Mouse (Mus musculus) spleen, adult 2 months (tissue): ENCODE results near the gene Nphp1. TPM values are rescaled to one million over a fixed set of nuclear protein-coding genes. Genes with fewer than 3 reads are reported as not detected.

Experiments
- DNase-seq, 2 experiments: peaks; one replicate each; pipeline versions ENCODE4 v3.0.0 to v3.0.0-alpha.2; 2012 to 2021; ENCODE audit warnings: low spot score in 2 of 2, low read depth in 1 of 2
- H3K27ac ChIP-seq: fragments of 200-500 bp; 2 replicates; pipeline ENCODE4 v1.5.1; 2012; ENCODE audit warnings: low read length, inconsistent platforms; ENCODE audit not compliant: insufficient read depth
- H3K27me3 ChIP-seq: fragments of 200-500 bp; 2 replicates; pipeline ENCODE4 v1.6.1; 2012; ENCODE audit warnings: mild to moderate bottlenecking, moderate library complexity, low read length, inconsistent platforms; ENCODE audit not compliant: control insufficient read depth, insufficient read depth
- H3K36me3 ChIP-seq: fragments of 200-500 bp; 2 replicates; pipeline ENCODE4 v1.6.1; 2012; ENCODE audit warnings: mild to moderate bottlenecking, low read length, inconsistent platforms; ENCODE audit not compliant: control insufficient read depth, insufficient read depth
- H3K4me1 ChIP-seq: fragments of 200-500 bp; 2 replicates; pipeline ENCODE4 v1.6.1; 2011; ENCODE audit warnings: inconsistent platforms; ENCODE audit not compliant: control insufficient read depth, insufficient read depth, insufficient read length
- H3K4me3 ChIP-seq: fragments of 200-500 bp; 2 replicates; pipeline ENCODE4 v1.5.1; 2011; ENCODE audit warnings: mild to moderate bottlenecking, inconsistent platforms; ENCODE audit not compliant: insufficient read depth, insufficient read length; ENCODE audit errors: extremely low read depth
- CTCF ChIP-seq: fragments of 200-500 bp; IDR thresholded peaks from 2 replicates; pipeline ENCODE4 v1.5.1; 2011; ENCODE audit warnings: mild to moderate bottlenecking, inconsistent platforms; ENCODE audit not compliant: insufficient read depth, insufficient read length, insufficient replicate concordance; ENCODE audit errors: extremely low read depth
- POLR2A ChIP-seq: fragments of 200-500 bp; IDR thresholded peaks from 2 replicates; pipeline ENCODE4 v1.6.1; 2011; ENCODE audit warnings: low read depth, low read length, inconsistent platforms
- WGBS: fragments of 180-500 bp; shearing (Covaris S2); methylation state at CpG from one replicate; pipeline ENCODE4 v1.1.7; 2018; 5-methylcytosine and 5-hydroxymethylcytosine counted together
- polyA plus RNA-seq: library from polyadenylated mRNA; depleted of rRNA; stranded (reverse); fragments of >200 nt; gene quantifications from 2 replicates; pipeline ENCODE4 v1.2.3, GENCODE M21; 2012

Nphp1 gene
- polyA plus RNA-seq, 1 experiment = 1.1 TPM

GRCm38 (mm10) chr2:127749376-127749775, 39.3 kb downstream of the Nphp1 start:
- Histone ChIP-seq H3K4me3 (no peak overlapping the region), H3K27me3 (no peaks in the 10 kb centered on the region), H3K36me3 (no peaks in the 10 kb centered on the region), H3K27ac (no peak overlapping the region), H3K4me1 (no peaks in the 10 kb centered on the region)
- DNase-seq = no peak
- TF ChIP-seq POLR2A (no peak), CTCF (no peak)
- 65% methylated on average over 1 of the region's 1 CpGs for WGBS

- WGBS = 79% methylated on average over 7 of the region's 7 CpGs
- no peak overlapping the region for H3K27ac ChIP-seq
- no peak overlapping the region for H3K4me3 ChIP-seq
- H3K36me3 ChIP-seq = no peaks in the 10 kb centered on the region
- H3K27me3 ChIP-seq = no peaks in the 10 kb centered on the region
- TF ChIP-seq POLR2A (no peak), CTCF (no peak)
- no peaks in the 10 kb centered on the region for H3K4me1 ChIP-seq
- DNase-seq = no peak
These were observed 40.4 kb downstream of the Nphp1 start for GRCm38 (mm10) chr2:127748316-127748715.

GRCm38 (mm10) chr2:127742637-127743036, 46.1 kb downstream of the Nphp1 start:
- Histone ChIP-seq H3K27ac (no peak overlapping the region), H3K4me3 (no peak overlapping the region), H3K27me3 (no peaks in the 10 kb centered on the region), H3K36me3 (no peaks in the 10 kb centered on the region), H3K4me1 (no peaks in the 10 kb centered on the region)
- TF ChIP-seq CTCF = no peak
- TF ChIP-seq POLR2A = no peak
- DNase-seq = no peak
- 97% methylated on average over 3 of the region's 3 CpGs for WGBS

GRCm38 (mm10) chr2:127740756-127741519, 47.8 kb downstream of the Nphp1 start:
- no peak for DNase-seq
- no peaks in the 10 kb centered on the region for H3K4me1 ChIP-seq
- WGBS = 91% methylated on average over 9 of the region's 9 CpGs
- no peaks in the 10 kb centered on the region for H3K36me3 ChIP-seq
- no peaks in the 10 kb centered on the region for H3K27me3 ChIP-seq
- no peak overlapping the region for H3K27ac ChIP-seq
- no peak overlapping the region for H3K4me3 ChIP-seq
- TF ChIP-seq POLR2A (no peak), CTCF (no peak)

- Histone ChIP-seq H3K36me3 (no peaks in the 10 kb centered on the region), H3K4me1 (no peaks in the 10 kb centered on the region), H3K27me3 (no peaks in the 10 kb centered on the region), H3K4me3 (no peak overlapping the region), H3K27ac (no peak overlapping the region)
- no peak for DNase-seq
- WGBS = 83% methylated on average over 3 of the region's 3 CpGs
- no peak for TF ChIP-seq CTCF
- no peak for TF ChIP-seq POLR2A
These were observed 50.8 kb downstream of the Nphp1 start for GRCm38 (mm10) chr2:127737885-127738284.

- no peaks in the 10 kb centered on the region for H3K36me3 ChIP-seq
- no peak overlapping the region for H3K4me3 ChIP-seq
- no peaks in the 10 kb centered on the region for H3K4me1 ChIP-seq
- H3K27me3 ChIP-seq = no peaks in the 10 kb centered on the region
- DNase-seq = no peak
- no peak overlapping the region for H3K27ac ChIP-seq
- WGBS = 32% methylated on average over 6 of the region's 6 CpGs
- no peak for TF ChIP-seq CTCF
- TF ChIP-seq POLR2A = no peak
These were observed 52.0 kb downstream of the Nphp1 start for GRCm38 (mm10) chr2:127736631-127737209.

GRCm38 (mm10) chr2:127735512-127736145, 53.1 kb downstream of the Nphp1 start:
- DNase-seq = no peak
- H3K4me3 ChIP-seq = no peak overlapping the region
- no peaks in the 10 kb centered on the region for H3K36me3 ChIP-seq
- TF ChIP-seq POLR2A (no peak), CTCF (no peak)
- whole genome bisulfite sequencing = 87% methylated on average over 9 of the region's 9 CpGs
- H3K27me3 ChIP-seq = no peaks in the 10 kb centered on the region
- no peaks in the 10 kb centered on the region for H3K4me1 ChIP-seq
- H3K27ac ChIP-seq = no peak overlapping the region
